8 mouse cellular contexts compared by ENCODE assay signal in the genomic region with DNA sequence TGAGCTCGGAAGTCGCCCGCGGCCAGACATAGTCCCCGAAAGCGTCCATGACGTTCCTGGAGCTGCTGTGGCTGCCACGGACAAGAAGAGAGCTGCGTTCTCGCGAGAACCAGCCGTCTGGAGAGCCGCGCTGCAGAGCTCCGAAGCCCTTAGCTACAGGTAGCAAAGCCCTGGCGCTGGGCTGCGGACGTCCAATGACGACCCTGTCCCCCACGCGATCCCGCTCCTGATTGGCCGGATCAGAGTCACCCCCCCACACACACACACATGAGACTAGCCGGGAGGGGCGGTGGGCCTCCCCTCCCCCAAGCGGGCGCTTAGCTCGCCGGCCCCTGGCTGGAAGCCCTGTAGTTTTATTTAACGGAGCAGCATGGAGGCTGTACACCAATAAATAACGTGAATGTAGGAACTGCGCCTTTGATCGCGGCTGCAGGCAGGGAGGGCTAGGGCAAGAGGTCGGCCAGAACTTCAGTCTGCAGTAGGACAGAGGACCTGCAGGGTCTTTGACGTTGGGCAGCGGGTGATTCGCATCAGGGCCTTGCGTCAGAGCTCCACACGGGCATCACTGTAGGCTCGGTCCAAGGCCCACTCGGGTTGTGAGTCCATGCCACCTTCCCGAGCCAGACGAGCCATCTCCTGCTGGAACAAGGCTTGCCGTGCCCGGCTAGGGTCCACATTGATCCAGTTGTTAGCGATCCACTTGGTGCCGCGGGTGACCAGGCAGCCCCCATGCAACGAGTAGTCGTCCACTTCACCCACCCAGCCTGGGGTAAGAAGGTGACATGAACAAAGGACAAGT. TPM values are rescaled to one million over a fixed set of nuclear protein-coding genes. Genes with fewer than 3 reads are reported as not detected.
A peak's percentile ranks its signal among the peaks of the same experiment; 100 is the strongest.
DNase-seq lines count a peak whose midpoint lies in the region; ATAC-seq and TF ChIP-seq lines count a peak whose summit lies in the region.

Gene Wdr6 (minus strand): TSS at position 195 of the 799 bp plus-strand sequence.

- peaks cover 0 to 9% of the 10 kb centered on the region in 2 experiments; a peak in 2 of 4 replicates for H3K4me1 ChIP-seq in MEL (ENCODE audit: control insufficient read depth in 1 of 2, insufficient read depth in 2 of 2, low read length in 2 of 2)
- peaks cover 7% of the 10 kb centered on the region for H3K4me1 ChIP-seq in cerebellum, adult 2 months (ENCODE audit: control insufficient read depth, insufficient read depth, low read length)
- peaks cover 15% of the 10 kb centered on the region for H3K4me1 ChIP-seq in forebrain, postnatal 0 days (ENCODE audit: insufficient read depth)
- peaks cover 33% of the 10 kb centered on the region for H3K4me1 ChIP-seq in lung, embryonic 15.5 days

- no peaks in the 10 kb centered on the region for H3K36me3 ChIP-seq in MEL (ENCODE audit: control insufficient read depth in 1 of 2, insufficient read depth in 2 of 2, low read length in 2 of 2)
- peaks cover 31% of the 10 kb centered on the region for H3K36me3 ChIP-seq in forebrain, postnatal 0 days (ENCODE audit: insufficient read depth)
- H3K36me3 ChIP-seq in lung, embryonic 15.5 days, result peaks cover 26% of the 10 kb centered on the region

- peak in 1 of 2 experiments; percentile 36; a peak in 1 of 4 replicates for TF ChIP-seq EP300 in MEL (IDR thresholded peaks at IDR 0.05; ENCODE audit: low read depth in 1 of 2, low read length in 2 of 2)

- no peaks in the 10 kb centered on the region for H3K9me3 ChIP-seq in MEL (replicated peaks; ENCODE audit: insufficient read depth, low read length)
- no peaks in the 10 kb centered on the region for H3K9me3 ChIP-seq in forebrain, postnatal 0 days (ENCODE audit: low read length)
- H3K9me3 ChIP-seq in lung, embryonic 15.5 days, result no peaks in the 10 kb centered on the region

- TF ChIP-seq CTCF in MEL (IDR thresholded peaks at IDR 0.05 in 2 of 3, conservative IDR thresholded peaks at IDR 0.05 in 1 of 3; ENCODE audit: control insufficient read depth in 1 of 3, insufficient read depth in 1 of 3, low read depth in 2 of 3, low read length in 3 of 3, poor library complexity in 1 of 3, severe bottlenecking in 1 of 3), result no peak
- no peak for TF ChIP-seq CTCF in cerebellum, adult 2 months (IDR thresholded peaks at IDR 0.05; ENCODE audit: borderline replicate concordance, insufficient read depth, low read depth, low read length)
- no peak; the same call in 1 of the 2 replicates for TF ChIP-seq CTCF in forebrain, postnatal 0 days (IDR thresholded peaks at IDR 0.05; ENCODE audit: low read depth)

- H3K27me3 ChIP-seq in MEL (ENCODE audit: control insufficient read depth in 1 of 2, insufficient read depth in 2 of 2, low read length in 2 of 2), result no peaks in the 10 kb centered on the region
- no peaks in the 10 kb centered on the region for H3K27me3 ChIP-seq in cerebellum, adult 2 months (ENCODE audit: control insufficient read depth, insufficient read depth, low read length)
- no peaks in the 10 kb centered on the region for H3K27me3 ChIP-seq in forebrain, postnatal 0 days (ENCODE audit: insufficient read depth, low read length)
- no peaks in the 10 kb centered on the region for H3K27me3 ChIP-seq in lung, embryonic 15.5 days

- 3% methylated on average over 51 of the region's 51 CpGs for WGBS in cerebellum, adult 2 months
- WGBS in forebrain, postnatal 0 days, result 7% methylated on average over 51 of the region's 51 CpGs
- WGBS in lung, embryonic 15.5 days, result 5% methylated on average over 51 of the region's 51 CpGs

- H3K4me3 ChIP-seq in MEL (ENCODE audit: control insufficient read depth in 1 of 2, insufficient read depth in 1 of 2, low read depth in 2 of 2, low read length in 2 of 2), result peak within 1 kb of the TSS; percentile 77 to 98
- H3K4me3 ChIP-seq in cerebellum, adult 2 months (replicated peaks; ENCODE audit: insufficient read depth, low read depth, low read length), result peak within 1 kb of the TSS; percentile 72
- peak within 1 kb of the TSS; percentile 90 for H3K4me3 ChIP-seq in forebrain, postnatal 0 days (ENCODE audit: low read depth, low read length)
- H3K4me3 ChIP-seq in lung, embryonic 15.5 days, result peak within 1 kb of the TSS; percentile 81

- DNase-seq in MEL (ENCODE audit: low read depth, low spot score), result peak; percentile 98
- peak; percentile 85 to 93 for DNase-seq in cerebellum, adult 2 months
- DNase-seq in forebrain, postnatal 0 days, result peak; percentile 96
- DNase-seq in heart, postnatal 4 days, result peak; percentile 94
- DNase-seq in layer of hippocampus, adult 8-10 months (ENCODE audit: low spot score in 2 of 2), result peak; percentile 89 to 92
- peak; percentile 85 for DNase-seq in ovary, postnatal 10 days (ENCODE audit: low spot score)
- DNase-seq in thymus, postnatal 10 days (ENCODE audit: low spot score in 2 of 2), result peak; percentile 87 to 93

- H3K9ac ChIP-seq in MEL (ENCODE audit: control insufficient read depth, low read depth, low read length, poor library complexity, severe bottlenecking), result peak within 1 kb of the TSS; percentile 98
- H3K9ac ChIP-seq in forebrain, postnatal 0 days, result peak within 1 kb of the TSS; percentile 94
- peak within 1 kb of the TSS; percentile 86 for H3K9ac ChIP-seq in lung, embryonic 15.5 days

- H3K27ac ChIP-seq in MEL (ENCODE audit: control insufficient read depth, low read depth, low read length), result peak within 1 kb of the TSS; percentile 81
- H3K27ac ChIP-seq in cerebellum, adult 2 months (ENCODE audit: insufficient read depth, low read length), result 0 out of 2 replicates have a peak within 1 kb of the TSS, but pooled peaks have one; percentile 16
- peak within 1 kb of the TSS; percentile 97 for H3K27ac ChIP-seq in forebrain, postnatal 0 days (ENCODE audit: low read depth, low read length)
- peak within 1 kb of the TSS; percentile 95 for H3K27ac ChIP-seq in lung, embryonic 15.5 days

- H3K79me2 ChIP-seq in MEL (ENCODE audit: control insufficient read depth, insufficient read depth, low read length, poor library complexity), result peaks cover 6% of the 10 kb centered on the region

- TF ChIP-seq POLR2A in MEL (IDR thresholded peaks at IDR 0.05; ENCODE audit: control insufficient read depth in 1 of 2, insufficient read depth in 1 of 2, low read depth in 1 of 2, low read length in 2 of 2, poor library complexity in 1 of 2), result peak; percentile 71 to 88; a peak in 3 of 4 replicates
- peak; percentile 66; the same call in 1 of the 2 replicates for TF ChIP-seq POLR2A in cerebellum, adult 2 months (IDR thresholded peaks at IDR 0.05; ENCODE audit: borderline replicate concordance, insufficient read depth, low read length)

- no peak for TF ChIP-seq RAD21 in MEL (IDR thresholded peaks at IDR 0.05; ENCODE audit: low read depth, low read length)

- ATAC-seq in forebrain, postnatal 0 days, result peak; percentile 97
- ATAC-seq in lung, embryonic 15.5 days (ENCODE audit: borderline replicate concordance, extremely low read depth, low FRiP score, low TSS enrichment), result peak; percentile 97

- H3K4me2 ChIP-seq in forebrain, postnatal 0 days (ENCODE audit: low read depth), result peak within 1 kb of the TSS; percentile 73
- H3K4me2 ChIP-seq in lung, embryonic 15.5 days, result peak within 1 kb of the TSS; percentile 84

TF ChIP-seq in MEL, 35 proteins besides CTCF, POLR2A, EP300 and RAD21 (continues in another document):
- TF ChIP-seq TAL1 (IDR thresholded peaks at IDR 0.05; ENCODE audit: low read length) (no peak), UBTF (IDR thresholded peaks at IDR 0.05; ENCODE audit: borderline replicate concordance, insufficient read depth, low read depth, low read length) (no peak), SMC3 (IDR thresholded peaks at IDR 0.05; ENCODE audit: low read depth, low read length) (no peak), HCFC1 (IDR thresholded peaks at IDR 0.05; ENCODE audit: low read depth, low read length) (peak; percentile 79), CHD2 (IDR thresholded peaks at IDR 0.05; ENCODE audit: low read length) (peak; percentile 99), MYC (IDR thresholded peaks at IDR 0.05; ENCODE audit: low read depth, low read length) (peak; percentile 55; the same call in 1 of the 2 replicates), NELFE (IDR thresholded peaks at IDR 0.05; ENCODE audit: low read depth, low read length) (peak; percentile 79), NRF1 (IDR thresholded peaks at IDR 0.05; ENCODE audit: insufficient read depth, low read depth, low read length, poor library complexity, severe bottlenecking) (no peak), SIN3A (IDR thresholded peaks at IDR 0.05; ENCODE audit: low read length) (peak; percentile 90), MAZ (IDR thresholded peaks at IDR 0.05; ENCODE audit: low read depth, low read length) (peak; percentile 98), GABPA (IDR thresholded peaks at IDR 0.05; ENCODE audit: low read depth, low read length) (no peak), MAFK (IDR thresholded peaks at IDR 0.05; ENCODE audit: borderline replicate concordance, low read depth, low read length) (no peak), ZKSCAN1 (IDR thresholded peaks at IDR 0.05; ENCODE audit: low read depth, low read length) (no peak), MYB (IDR thresholded peaks at IDR 0.05; ENCODE audit: low read depth, low read length) (no peak), RCOR1 (IDR thresholded peaks at IDR 0.05; ENCODE audit: low read depth, low read length) (no peak), POLR2AphosphoS2 (IDR thresholded peaks at IDR 0.05; ENCODE audit: low read length) (peak; percentile 88; the same call in 1 of the 2 replicates), JUND (IDR thresholded peaks at IDR 0.05; ENCODE audit: low read depth, low read length) (no peak), MEF2A (IDR thresholded peaks at IDR 0.05; ENCODE audit: extremely low read depth, insufficient replicate concordance, low read depth, low read length, poor library complexity, severe bottlenecking) (no peak; the same call in 1 of the 2 replicates), TBP (IDR thresholded peaks at IDR 0.05; ENCODE audit: low read depth, low read length) (peak; percentile 72), MXI1 (IDR thresholded peaks at IDR 0.05; ENCODE audit: low read depth, low read length) (peak; percentile 75), BHLHE40 (IDR thresholded peaks at IDR 0.05; ENCODE audit: borderline replicate concordance, low read depth, low read length) (no peak; the same call in 1 of the 2 replicates), ELF1 (IDR thresholded peaks at IDR 0.05; ENCODE audit: low read depth, low read length) (no peak)

RNA-seq across cellular contexts. Expression of gene Wdr6, which starts in this region (rescaled TPM):
- 43.2 and 43.5 TPM in 2 replicates for total RNA-seq in MEL (2012; rRNA removed)
- 10 to 100 TPM in 1 of 2 experiments, not detected in 1; 44.9 TPM for polyA plus RNA-seq in MEL (2012; ENCODE audit: insufficient read depth in 1 of 2, insufficient read length in 2 of 2, low read depth in 1 of 2, low replicate concordance in 2 of 2, missing spikeins in 1 of 2)
- 97.4 and 107 TPM in 2 replicates for polyA plus RNA-seq in cerebellum, adult 2 months (2012; rRNA removed)
- 353 and 511 TPM in 2 replicates for total RNA-seq in forebrain, postnatal 0 days (2014; rRNA removed)
- polyA plus RNA-seq in forebrain, postnatal 0 days (2015; fragmentation: Nextera tagmentation; extraction: Ambion mirVana), result 206 and 283 TPM in 2 replicates
- 10 to 100 TPM; 36.6 to 40.0 TPM for total RNA-seq in heart, postnatal 4 days (2021)
- 100 to 1,000 TPM; 123 to 146 (median 129) TPM for total RNA-seq in layer of hippocampus, adult 8-10 months (2022)
- 131 and 134 TPM in 2 replicates for polyA plus RNA-seq in lung, embryonic 15.5 days (2015; fragmentation: Nextera tagmentation; extraction: Ambion mirVana)

Comparison
In these comparisons a context has a peak if more than half of its experiments do, and no peak if none do; other contexts are left out.
1. Peak in every context shown above with its lines: DNase-seq, ATAC-seq, H3K4me3 ChIP-seq and H3K27ac ChIP-seq.
2. H3K27ac ChIP-seq: peak in every context shown above with its lines; median percentile 97 in forebrain, postnatal 0 days; 95 in lung, embryonic 15.5 days; 81 in MEL; 16 in cerebellum, adult 2 months.